Mouse (Mus musculus) midbrain, embryonic 11.5 days (tissue): ENCODE results near the gene Pi16. TPM values are rescaled to one million over a fixed set of nuclear protein-coding genes. Genes with fewer than 3 reads are reported as not detected.

Experiments used
- ATAC-seq: fragments of 200-750 bp; cut with Nextera tagmentation; 2 replicates; pipeline ENCODE4 v1.8.0; 2017; ENCODE audit warnings: moderate TSS enrichment, moderate library complexity; ENCODE audit not compliant: low FRiP score
- DNase-seq: peaks from one replicate; pipeline ENCODE4 v3.0.0; 2015; ENCODE audit warnings: low spot score; ENCODE audit errors: missing footprints
- H3K27ac ChIP-seq: fragments of 300-500 bp; sonication (generic); 2 replicates; pipeline ENCODE4 v1.5.1; 2014; ENCODE audit warnings: low read depth, low read length
- H3K27me3 ChIP-seq: fragments of 300-500 bp; sonication (generic); 2 replicates; pipeline ENCODE4 v1.6.1; 2014; ENCODE audit warnings: mild to moderate bottlenecking, low read length, moderate library complexity, mixed read lengths; ENCODE audit not compliant: control insufficient read depth, insufficient read depth
- H3K36me3 ChIP-seq: fragments of 300-500 bp; sonication (generic); 2 replicates; pipeline ENCODE4 v1.6.1; 2014; ENCODE audit warnings: mild to moderate bottlenecking, low read length, moderate library complexity, mixed read lengths; ENCODE audit not compliant: control insufficient read depth, insufficient read depth
- H3K4me1 ChIP-seq: fragments of 300-500 bp; sonication (generic); 2 replicates; pipeline ENCODE4 v1.6.1; 2014; ENCODE audit warnings: low read length; ENCODE audit not compliant: control insufficient read depth, insufficient read depth
- H3K4me2 ChIP-seq: fragments of 300-500 bp; sonication (generic); 2 replicates; pipeline ENCODE4 v1.6.1; 2014; ENCODE audit warnings: mild to moderate bottlenecking, moderate library complexity
- H3K4me3 ChIP-seq: fragments of 300-500 bp; sonication (generic); 2 replicates; pipeline ENCODE4 v1.5.1; 2014; ENCODE audit warnings: low read depth, low read length
- H3K9ac ChIP-seq: fragments of 300-500 bp; sonication (generic); 2 replicates; pipeline ENCODE4 v1.6.1; 2014; ENCODE audit warnings: low read length
- H3K9me3 ChIP-seq: fragments of 300-500 bp; sonication (generic); 2 replicates; pipeline ENCODE4 v1.6.1; 2016; ENCODE audit warnings: low read length; ENCODE audit not compliant: control insufficient read depth
- WGBS: fragments of 180-500 bp; shearing (Covaris S2); extraction: QIAGEN DNeasy Blood & Tissue Kit; methylation state at CpG from one replicate; pipeline ENCODE4 v1.1.7; 2014; 5-methylcytosine and 5-hydroxymethylcytosine counted together
- polyA plus RNA-seq: library from polyadenylated mRNA; unstranded; fragments of >200 nt; fragmentation: Nextera tagmentation; extraction: Ambion mirVana; gene quantifications from 2 replicates; pipeline ENCODE4 v1.2.1, GENCODE M21; 2014

Pi16 gene
- polyA plus RNA-seq, 1 experiment from 2014 or later, result 0.56 TPM

GRCm38 (mm10) chr17:29378056-29378455, 60.6 kb downstream of the Pi16 start:
- no peak overlapping the region for H3K9ac ChIP-seq
- H3K27ac ChIP-seq, result no peak overlapping the region
- no peak overlapping the region for H3K4me3 ChIP-seq
- no peaks in the 10 kb centered on the region for H3K4me1 ChIP-seq
- 68% methylated on average over 8 of the region's 8 CpGs for WGBS
- H3K36me3 ChIP-seq, result no peaks in the 10 kb centered on the region
- ATAC-seq (no peak), DNase-seq (no peak)
- H3K9me3 ChIP-seq, result no peaks in the 10 kb centered on the region
- no peak overlapping the region for H3K4me2 ChIP-seq
- no peaks in the 10 kb centered on the region for H3K27me3 ChIP-seq

Other genes with a start within 250 kb of the Pi16 start
- gene Cdkn1a, start 226.7 kb upstream of the Pi16 start, polyA plus RNA-seq, result 16.1 and 17.4 TPM in 2 replicates
- 0.22 and 0.44 TPM in 2 replicates for gene Rab44, start 203.5 kb upstream of the Pi16 start, polyA plus RNA-seq
- 7.4 TPM in 2 replicates for gene Cpne5, start 79.5 kb upstream of the Pi16 start, polyA plus RNA-seq
- 163 and 170 TPM in 2 replicates for gene Ppil1, start 53.5 kb upstream of the Pi16 start, polyA plus RNA-seq
- gene BC004004, start 48.9 kb upstream of the Pi16 start, polyA plus RNA-seq, result 68.4 and 74.6 TPM in 2 replicates
- gene Mtch1, start 30.3 kb downstream of the Pi16 start, polyA plus RNA-seq, result 348 and 375 TPM in 2 replicates
- 2.2 and 2.4 TPM in 2 replicates for gene Fgd2, start 43.2 kb downstream of the Pi16 start, polyA plus RNA-seq
- gene Pim1, start 173.1 kb downstream of the Pi16 start, polyA plus RNA-seq, result 16.0 and 19.7 TPM in 2 replicates
- not detected in 2 replicates for gene Gm17657, start 232.0 kb downstream of the Pi16 start, polyA plus RNA-seq
- 16.8 and 18.8 TPM in 2 replicates for gene Tbc1d22b, start 232.1 kb downstream of the Pi16 start, polyA plus RNA-seq
- gene Tmem217, start 234.7 kb downstream of the Pi16 start, polyA plus RNA-seq, result 0.14 and 0.51 TPM in 2 replicates